Mouse (Mus musculus): ENCODE data around the gene Lcn12. TPM values are rescaled to one million over a fixed set of nuclear protein-coding genes. Genes with fewer than 3 reads are reported as not detected.

Lcn12 gene
- polyA plus RNA-seq, 1 experiment from 2014 or later, result not detected

DNA sequence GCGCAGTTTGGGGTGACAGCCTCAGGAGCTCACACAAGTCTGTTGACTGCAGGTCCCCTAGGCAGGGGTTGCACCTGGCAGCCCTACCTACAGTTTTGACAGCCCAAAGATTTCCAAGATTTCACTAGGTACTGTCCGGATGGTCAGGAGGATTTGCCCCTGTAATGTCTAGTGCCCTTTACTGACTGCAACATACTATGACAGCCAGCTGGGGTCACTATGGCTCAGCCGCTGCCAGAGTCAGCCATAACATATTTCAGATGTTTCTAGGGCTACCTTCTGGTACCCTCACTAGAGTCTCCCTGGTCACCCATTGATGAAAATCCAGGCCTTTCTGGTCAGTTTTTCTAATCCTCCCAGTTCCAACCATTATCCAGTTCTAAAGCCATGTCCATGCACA lies 16.2 kb upstream of the Lcn12 start:
- Histone ChIP-seq H3K4me1 (ENCODE audit: control insufficient read depth, insufficient read depth, low read length) (no peaks in the 10 kb centered on the region), H3K27ac (ENCODE audit: low read depth, low read length) (no peak overlapping the region), H3K9ac (ENCODE audit: low read length) (no peak overlapping the region), H3K36me3 (ENCODE audit: control insufficient read depth, insufficient read depth, low read length) (no peaks in the 10 kb centered on the region), H3K4me3 (ENCODE audit: low read depth, low read length) (no peak overlapping the region), H3K4me2 (no peak overlapping the region), H3K27me3 (ENCODE audit: control insufficient read depth, insufficient read depth, low read length) (no peaks in the 10 kb centered on the region), H3K9me3 (ENCODE audit: control insufficient read depth, low read length) (no peaks in the 10 kb centered on the region)
- DNase-seq (ENCODE audit: low spot score, missing footprints), result no peak
- 67% methylated on average over 3 of the region's 3 CpGs for WGBS
- no peak for ATAC-seq (ENCODE audit: low FRiP score)

DNA sequence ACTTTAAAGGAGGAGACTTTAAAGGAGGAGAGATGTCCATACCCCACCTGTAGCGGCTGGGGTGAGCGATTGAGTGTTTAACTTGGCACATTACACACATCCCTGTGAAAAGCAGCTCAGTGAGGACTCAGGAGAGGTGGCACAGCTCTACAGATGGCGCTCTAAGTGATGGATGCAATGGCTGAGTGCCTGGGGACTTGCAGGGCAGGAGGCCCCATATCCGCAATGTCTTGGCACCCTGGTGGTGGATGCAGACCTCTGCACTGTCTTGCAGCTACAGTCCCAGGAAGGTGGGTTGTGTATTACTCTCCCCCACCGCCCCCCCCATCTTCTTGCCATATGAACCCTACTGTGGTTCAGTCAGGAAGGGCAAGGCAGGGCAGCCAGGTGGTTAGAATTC lies 13.3 kb upstream of the Lcn12 start:
- Histone ChIP-seq H3K4me3 (ENCODE audit: low read depth, low read length) (no peak overlapping the region), H3K36me3 (ENCODE audit: control insufficient read depth, insufficient read depth, low read length) (no peaks in the 10 kb centered on the region), H3K9ac (ENCODE audit: low read length) (no peak overlapping the region), H3K4me1 (ENCODE audit: control insufficient read depth, insufficient read depth, low read length) (no peaks in the 10 kb centered on the region; the same call in 1 of the 2 replicates), H3K9me3 (ENCODE audit: control insufficient read depth, low read length) (no peaks in the 10 kb centered on the region), H3K4me2 (no peak overlapping the region), H3K27ac (ENCODE audit: low read depth, low read length) (no peak overlapping the region), H3K27me3 (ENCODE audit: control insufficient read depth, insufficient read depth, low read length) (no peaks in the 10 kb centered on the region)
- WGBS, result 29% methylated on average over 5 of the region's 5 CpGs
- DNase-seq (ENCODE audit: low spot score, missing footprints) (no peak), ATAC-seq (ENCODE audit: low FRiP score) (no peak)

DNA sequence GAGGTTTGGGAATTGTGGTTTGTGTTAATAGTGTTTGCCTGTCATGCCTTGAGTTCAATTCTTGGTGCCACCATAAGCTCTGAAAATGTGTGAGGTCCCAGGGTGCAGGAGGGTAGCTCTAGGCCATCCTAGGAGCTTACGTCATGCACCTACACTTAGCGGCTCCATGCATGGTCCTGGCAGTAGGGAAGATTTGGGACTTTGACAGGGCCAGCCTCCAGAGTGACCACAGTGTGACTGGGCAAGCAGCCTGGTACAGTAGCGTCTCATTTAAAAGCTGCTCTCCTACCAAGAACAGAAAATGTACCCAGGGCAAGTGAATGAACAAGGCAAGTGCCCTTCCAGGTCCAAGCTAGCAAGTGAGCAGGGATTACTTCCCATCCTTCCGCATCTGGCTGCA lies 12.1 kb upstream of the Lcn12 start:
- Histone ChIP-seq H3K27me3 (ENCODE audit: control insufficient read depth, insufficient read depth, low read length) (no peaks in the 10 kb centered on the region), H3K9me3 (ENCODE audit: control insufficient read depth, low read length) (no peaks in the 10 kb centered on the region), H3K4me3 (ENCODE audit: low read depth, low read length) (no peak overlapping the region), H3K4me1 (ENCODE audit: control insufficient read depth, insufficient read depth, low read length) (peaks cover 8% of the 10 kb centered on the region), H3K27ac (ENCODE audit: low read depth, low read length) (no peak overlapping the region), H3K4me2 (no peak overlapping the region), H3K36me3 (ENCODE audit: control insufficient read depth, insufficient read depth, low read length) (no peaks in the 10 kb centered on the region), H3K9ac (ENCODE audit: low read length) (no peak overlapping the region)
- DNase-seq (ENCODE audit: low spot score, missing footprints), result no peak
- WGBS, result 86% methylated on average over 4 of the region's 4 CpGs
- no peak for ATAC-seq (ENCODE audit: low FRiP score)

DNA sequence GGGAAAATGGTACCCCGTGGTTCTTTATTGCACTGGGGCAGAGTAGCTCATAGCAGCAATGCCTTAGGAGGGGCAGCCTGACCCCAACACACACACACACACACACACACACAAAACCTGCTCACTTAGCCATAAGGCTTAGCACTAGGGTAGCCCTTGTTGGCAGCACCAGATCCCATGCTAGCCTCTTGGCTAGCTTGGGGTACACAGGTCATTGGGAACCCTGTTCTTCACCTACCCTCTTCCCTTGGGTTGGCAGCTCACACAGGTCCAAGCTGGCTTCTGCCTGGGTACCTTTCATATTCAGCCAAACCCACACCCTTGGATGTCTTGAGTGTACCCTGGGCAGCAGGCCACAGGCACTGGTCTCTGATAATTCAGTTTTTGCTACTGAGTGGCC lies 11.3 kb upstream of the Lcn12 start:
- no peak for DNase-seq (ENCODE audit: low spot score, missing footprints)
- Histone ChIP-seq H3K4me2 (no peak overlapping the region), H3K9ac (ENCODE audit: low read length) (no peak overlapping the region), H3K36me3 (ENCODE audit: control insufficient read depth, insufficient read depth, low read length) (no peaks in the 10 kb centered on the region), H3K9me3 (ENCODE audit: control insufficient read depth, low read length) (no peaks in the 10 kb centered on the region), H3K4me1 (ENCODE audit: control insufficient read depth, insufficient read depth, low read length) (peaks cover 8% of the 10 kb centered on the region), H3K27ac (ENCODE audit: low read depth, low read length) (no peak overlapping the region), H3K27me3 (ENCODE audit: control insufficient read depth, insufficient read depth, low read length) (no peaks in the 10 kb centered on the region), H3K4me3 (ENCODE audit: low read depth, low read length) (no peak overlapping the region)
- no peak for ATAC-seq (ENCODE audit: low FRiP score)
- 80% methylated on average over 1 of the region's 1 CpGs for WGBS

DNA sequence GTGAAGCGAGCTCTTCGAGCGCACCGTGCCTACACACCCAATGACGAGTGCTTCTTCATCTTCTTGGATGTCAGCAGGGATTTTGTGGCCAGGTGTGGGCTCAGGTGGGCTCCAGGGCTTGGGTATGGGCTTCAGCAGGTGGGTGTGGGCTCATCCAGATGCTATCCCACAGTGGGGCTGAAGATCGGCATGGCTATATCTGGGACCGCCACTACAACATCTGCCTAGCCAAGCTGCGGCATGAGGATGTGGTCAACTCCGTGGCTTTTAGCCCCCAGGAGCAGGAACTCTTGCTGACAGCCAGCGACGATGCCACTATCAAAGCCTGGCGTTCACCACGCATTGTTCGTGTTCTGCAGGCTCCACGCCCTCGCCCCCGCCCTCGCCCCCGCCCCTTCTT lies 10.8 kb upstream of the Lcn12 start:
- H3K4me2 ChIP-seq, result no peak overlapping the region
- ATAC-seq (ENCODE audit: low FRiP score) (no peak), DNase-seq (ENCODE audit: low spot score, missing footprints) (no peak)
- H3K36me3 ChIP-seq (ENCODE audit: control insufficient read depth, insufficient read depth, low read length), result no peaks in the 10 kb centered on the region
- no peaks in the 10 kb centered on the region for H3K27me3 ChIP-seq (ENCODE audit: control insufficient read depth, insufficient read depth, low read length)
- peaks cover 8% of the 10 kb centered on the region for H3K4me1 ChIP-seq (ENCODE audit: control insufficient read depth, insufficient read depth, low read length)
- H3K4me3 ChIP-seq (ENCODE audit: low read depth, low read length), result no peak overlapping the region
- H3K9ac ChIP-seq (ENCODE audit: low read length), result no peak overlapping the region
- no peak overlapping the region for H3K27ac ChIP-seq (ENCODE audit: low read depth, low read length)
- 95% methylated on average over 19 of the region's 19 CpGs for WGBS
- no peaks in the 10 kb centered on the region for H3K9me3 ChIP-seq (ENCODE audit: control insufficient read depth, low read length)

DNA sequence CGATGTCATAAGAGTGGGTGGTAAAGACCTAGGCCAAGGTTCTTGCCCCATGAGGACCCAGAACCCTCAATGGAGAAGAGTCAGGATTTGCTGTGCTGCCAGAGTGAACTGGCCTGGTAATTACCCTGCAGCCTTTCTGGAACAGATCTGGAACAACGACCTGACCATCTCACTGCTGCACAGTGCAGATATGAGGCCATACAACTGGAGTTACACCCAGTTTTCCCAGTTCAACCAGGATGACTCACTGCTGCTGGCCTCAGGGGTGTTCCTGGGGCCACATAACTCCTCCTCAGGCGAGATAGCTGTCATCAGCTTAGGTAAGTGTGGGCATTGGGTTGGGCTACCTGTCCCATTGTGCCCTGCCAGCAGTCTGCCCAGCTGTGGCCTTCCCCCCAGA lies 9.0 kb upstream of the Lcn12 start:
- H3K4me2 ChIP-seq, result no peak overlapping the region
- H3K4me1 ChIP-seq (ENCODE audit: control insufficient read depth, insufficient read depth, low read length), result peaks cover 8% of the 10 kb centered on the region
- H3K4me3 ChIP-seq (ENCODE audit: low read depth, low read length), result no peak overlapping the region
- no peaks in the 10 kb centered on the region for H3K9me3 ChIP-seq (ENCODE audit: control insufficient read depth, low read length)
- ATAC-seq (ENCODE audit: low FRiP score) (no peak), DNase-seq (ENCODE audit: low spot score, missing footprints) (no peak)
- whole genome bisulfite sequencing, result 89% methylated on average over 3 of the region's 3 CpGs
- H3K9ac ChIP-seq (ENCODE audit: low read length), result no peak overlapping the region
- no peak overlapping the region for H3K27ac ChIP-seq (ENCODE audit: low read depth, low read length)
- H3K36me3 ChIP-seq (ENCODE audit: control insufficient read depth, insufficient read depth, low read length), result no peaks in the 10 kb centered on the region
- no peaks in the 10 kb centered on the region for H3K27me3 ChIP-seq (ENCODE audit: control insufficient read depth, insufficient read depth, low read length)

DNA sequence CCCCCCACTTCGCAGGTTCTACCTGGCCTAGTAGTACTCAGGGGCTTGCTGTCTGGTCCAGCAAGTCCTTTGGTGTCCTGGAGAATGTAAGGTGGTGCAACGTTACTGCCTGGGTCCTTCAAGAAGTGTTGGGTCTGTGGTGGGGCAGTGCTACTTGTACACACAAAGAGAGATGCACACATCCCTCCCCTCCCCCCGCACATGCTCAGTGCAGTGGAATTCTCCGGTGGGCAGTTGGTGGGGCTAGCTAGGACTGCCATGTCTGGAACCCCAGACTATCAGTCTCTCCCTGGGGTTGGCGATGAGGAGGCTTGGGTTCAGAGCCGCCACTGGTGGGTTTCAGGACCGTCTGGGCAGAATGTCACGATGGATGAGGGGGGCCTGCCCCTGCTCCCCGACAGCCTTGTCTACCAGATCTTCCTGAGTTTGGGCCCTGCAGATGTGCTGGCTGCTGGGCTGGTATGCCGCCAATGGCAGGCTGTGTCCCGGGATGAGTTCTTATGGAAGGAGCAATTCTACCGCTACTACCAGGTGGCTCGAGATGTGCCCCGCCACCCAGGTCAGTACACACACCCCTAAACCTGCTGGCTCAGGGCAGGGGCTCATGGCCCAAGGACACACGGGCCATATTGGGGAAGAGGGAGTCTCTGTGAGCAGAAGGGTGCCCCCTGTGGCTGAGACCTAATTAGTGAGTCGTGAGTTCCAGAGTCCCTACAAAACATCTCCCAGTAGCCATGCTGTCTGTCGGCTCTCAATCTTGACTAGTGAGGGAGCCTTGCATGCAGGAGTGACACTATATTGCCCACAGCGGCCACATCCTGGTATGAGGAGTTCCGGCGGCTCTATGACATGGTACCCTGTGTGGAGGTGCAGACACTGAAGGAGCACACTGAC lies 8.1 kb upstream of the Lcn12 start, which contains the start of gene C8g:
Gene C8g, minus strand, starts transcription at position 127 of the 894 bp plus-strand sequence.
- 74% methylated on average over 20 of the region's 20 CpGs for WGBS
- DNase-seq (ENCODE audit: low spot score, missing footprints) (no peak), ATAC-seq (ENCODE audit: low FRiP score) (no peak; the same call in 1 of the 2 replicates)
- Histone ChIP-seq H3K9ac (ENCODE audit: low read length) (peak within 1 kb of the TSS; percentile 90), H3K4me3 (ENCODE audit: low read depth, low read length) (peak within 1 kb of the TSS; percentile 79), H3K4me1 (ENCODE audit: control insufficient read depth, insufficient read depth, low read length) (peaks cover 8% of the 10 kb centered on the region), H3K27ac (ENCODE audit: low read depth, low read length) (no peak within 1 kb of the TSS; the same call in 1 of the 2 replicates), H3K4me2 (peak within 1 kb of the TSS; percentile 90), H3K36me3 (ENCODE audit: control insufficient read depth, insufficient read depth, low read length) (no peaks in the 10 kb centered on the region), H3K27me3 (ENCODE audit: control insufficient read depth, insufficient read depth, low read length) (no peaks in the 10 kb centered on the region), H3K9me3 (ENCODE audit: control insufficient read depth, low read length) (no peaks in the 10 kb centered on the region)

DNA sequence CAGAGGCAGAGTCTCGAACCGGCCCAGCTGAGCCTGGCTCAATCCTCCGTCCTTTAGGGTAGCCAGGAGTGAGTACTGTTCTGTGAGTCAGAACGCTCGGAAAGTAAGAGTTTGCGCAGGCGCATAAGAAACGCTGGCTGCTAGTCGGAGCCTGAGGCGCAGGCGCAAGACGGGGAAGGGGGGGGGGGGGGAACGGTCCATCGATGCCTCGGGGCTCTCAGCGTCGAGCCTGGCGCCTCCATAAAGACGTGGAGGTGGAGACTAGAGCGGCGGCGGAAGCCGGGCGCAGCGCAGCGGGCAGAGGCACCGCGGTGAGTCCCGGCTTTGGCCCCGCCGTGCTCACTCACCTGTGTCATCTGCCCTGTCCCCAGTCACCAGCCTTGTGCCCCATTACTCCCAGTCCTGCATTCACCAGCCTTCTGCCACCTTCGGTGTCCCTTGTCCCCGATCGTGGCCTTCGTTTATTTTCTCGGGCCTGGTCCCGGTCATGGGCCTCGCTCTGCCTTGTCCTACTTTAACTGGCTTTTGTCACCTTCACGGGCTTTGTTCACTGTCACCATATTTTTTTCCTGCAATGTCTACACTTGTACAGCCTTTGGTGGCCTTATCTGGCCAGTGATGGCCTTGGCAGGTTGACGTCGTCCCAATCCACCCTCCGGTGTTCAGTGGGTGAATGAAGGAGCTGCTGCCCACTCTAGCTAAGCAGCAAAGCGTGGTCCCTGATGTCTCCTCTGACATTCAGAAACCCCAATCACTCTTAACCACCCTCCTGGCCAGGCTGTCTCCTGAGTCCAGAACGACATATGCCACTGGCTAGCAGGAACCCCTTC lies 7.1 kb upstream of the Lcn12 start, which contains the start of gene Fbxw5:
Gene Fbxw5, plus strand, starts transcription at position 175 of the 830 bp plus-strand sequence.
- DNase-seq (ENCODE audit: low spot score, missing footprints), result peak; percentile 99
- Histone ChIP-seq H3K36me3 (ENCODE audit: control insufficient read depth, insufficient read depth, low read length) (no peaks in the 10 kb centered on the region), H3K9ac (ENCODE audit: low read length) (peak within 1 kb of the TSS; percentile 90), H3K27me3 (ENCODE audit: control insufficient read depth, insufficient read depth, low read length) (no peaks in the 10 kb centered on the region), H3K4me1 (ENCODE audit: control insufficient read depth, insufficient read depth, low read length) (peaks cover 8% of the 10 kb centered on the region), H3K4me2 (peak within 1 kb of the TSS; percentile 90), H3K9me3 (ENCODE audit: control insufficient read depth, low read length) (no peaks in the 10 kb centered on the region), H3K27ac (ENCODE audit: low read depth, low read length) (no peak within 1 kb of the TSS; the same call in 1 of the 2 replicates), H3K4me3 (ENCODE audit: low read depth, low read length) (peak within 1 kb of the TSS; percentile 79)
- WGBS, result under 1% methylated on average over 38 of the region's 44 CpGs
- peak; percentile 88 for ATAC-seq (ENCODE audit: low FRiP score)

Measured in midbrain, embryonic 11.5 days (tissue).